Mouse (Mus musculus): Measurements from ENCODE around the gene Rcn3.

The Rcn3 gene

DNA sequence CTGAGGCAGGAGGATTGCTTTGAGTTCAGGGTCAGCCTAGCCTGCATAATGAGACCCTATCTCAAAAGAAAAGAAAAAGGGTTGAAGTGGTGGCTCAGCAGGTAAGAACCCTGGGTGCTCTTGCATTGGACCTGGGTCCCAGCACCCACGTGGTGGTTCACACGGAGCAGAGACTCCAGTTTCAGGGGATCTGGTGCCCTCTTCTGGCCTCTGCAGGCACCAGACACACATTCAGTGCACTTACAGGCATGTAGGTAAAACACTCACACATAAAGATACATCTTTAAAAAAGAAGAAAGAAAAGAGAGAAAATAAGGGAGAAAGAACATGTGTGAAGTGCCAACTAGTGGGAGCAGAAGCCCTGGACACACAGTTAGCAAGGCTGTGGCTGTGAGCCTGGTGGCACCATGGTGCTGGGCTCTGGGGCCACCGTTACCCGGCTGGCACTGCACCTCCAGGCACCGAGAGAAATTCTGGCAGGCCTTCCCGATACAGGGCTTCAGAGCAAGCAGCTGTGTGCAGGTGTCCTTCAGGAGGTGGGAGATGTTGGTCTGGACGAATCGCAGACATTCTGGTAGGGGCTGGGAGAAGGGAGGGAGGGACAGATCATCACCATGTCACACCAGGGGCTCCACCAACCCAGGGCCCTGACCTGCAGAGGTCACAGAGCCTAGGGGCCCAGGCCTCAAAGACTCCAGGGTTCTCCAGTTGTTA is 41.6 kb upstream of the Rcn3 start:
- peak overlapping the region; percentile 32; the same call in 1 of the 2 replicates for H3K4me3 ChIP-seq (replicated peaks; ENCODE audit: low read length)
- H3K27me3 ChIP-seq (ENCODE audit: insufficient read depth, low read length) = peaks cover 23% of the 10 kb centered on the region
- TF ChIP-seq CTCF (conservative IDR thresholded peaks at IDR 0.05; ENCODE audit: low read length) (peak; percentile 41), POU5F1 (IDR thresholded peaks at IDR 0.05; ENCODE audit: borderline replicate concordance, low read length) (no peak)
- H3K9me3 ChIP-seq (ENCODE audit: low read length) = no peaks in the 10 kb centered on the region
- no peaks in the 10 kb centered on the region for H3K36me3 ChIP-seq (ENCODE audit: insufficient read depth, low read length)
- peaks cover 72% of the 10 kb centered on the region for H3K4me1 ChIP-seq (replicated peaks; ENCODE audit: low read depth, low read length)

DNA sequence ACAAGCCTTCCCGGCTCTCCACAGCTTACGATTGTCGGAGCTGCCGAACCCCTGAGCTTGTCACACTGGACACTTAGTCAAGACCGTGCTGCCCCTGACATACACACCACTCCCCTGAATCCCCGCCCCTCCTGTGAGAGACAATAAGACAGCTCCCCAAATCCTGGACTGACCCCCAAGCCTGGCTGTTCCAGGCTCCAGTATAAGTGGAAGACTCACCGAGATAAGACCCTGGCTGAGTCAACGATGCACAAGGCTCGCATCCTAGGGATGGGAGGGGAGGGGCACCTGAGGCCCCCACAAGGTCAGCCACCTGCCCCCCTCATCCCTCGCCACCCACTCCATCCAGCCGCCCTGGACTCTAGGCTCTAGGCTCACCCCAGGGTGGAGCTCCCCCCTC is 39.8 kb upstream of the Rcn3 start:
- H3K4me3 ChIP-seq (replicated peaks; ENCODE audit: low read length) = peak overlapping the region; percentile 57
- no peak for TF ChIP-seq POU5F1 (IDR thresholded peaks at IDR 0.05; ENCODE audit: borderline replicate concordance, low read length)
- TF ChIP-seq CTCF (conservative IDR thresholded peaks at IDR 0.05; ENCODE audit: low read length) = no peak
- TF ChIP-seq NANOG (IDR thresholded peaks at IDR 0.05; ENCODE audit: borderline replicate concordance, low read length) = no peak
- peaks cover 66% of the 10 kb centered on the region for H3K4me1 ChIP-seq (replicated peaks; ENCODE audit: low read depth, low read length)
- peaks cover 14% of the 10 kb centered on the region for H3K27me3 ChIP-seq (ENCODE audit: insufficient read depth, low read length)
- H3K36me3 ChIP-seq (ENCODE audit: insufficient read depth, low read length) = peaks cover 14% of the 10 kb centered on the region
- H3K9me3 ChIP-seq (ENCODE audit: low read length) = no peaks in the 10 kb centered on the region

DNA sequence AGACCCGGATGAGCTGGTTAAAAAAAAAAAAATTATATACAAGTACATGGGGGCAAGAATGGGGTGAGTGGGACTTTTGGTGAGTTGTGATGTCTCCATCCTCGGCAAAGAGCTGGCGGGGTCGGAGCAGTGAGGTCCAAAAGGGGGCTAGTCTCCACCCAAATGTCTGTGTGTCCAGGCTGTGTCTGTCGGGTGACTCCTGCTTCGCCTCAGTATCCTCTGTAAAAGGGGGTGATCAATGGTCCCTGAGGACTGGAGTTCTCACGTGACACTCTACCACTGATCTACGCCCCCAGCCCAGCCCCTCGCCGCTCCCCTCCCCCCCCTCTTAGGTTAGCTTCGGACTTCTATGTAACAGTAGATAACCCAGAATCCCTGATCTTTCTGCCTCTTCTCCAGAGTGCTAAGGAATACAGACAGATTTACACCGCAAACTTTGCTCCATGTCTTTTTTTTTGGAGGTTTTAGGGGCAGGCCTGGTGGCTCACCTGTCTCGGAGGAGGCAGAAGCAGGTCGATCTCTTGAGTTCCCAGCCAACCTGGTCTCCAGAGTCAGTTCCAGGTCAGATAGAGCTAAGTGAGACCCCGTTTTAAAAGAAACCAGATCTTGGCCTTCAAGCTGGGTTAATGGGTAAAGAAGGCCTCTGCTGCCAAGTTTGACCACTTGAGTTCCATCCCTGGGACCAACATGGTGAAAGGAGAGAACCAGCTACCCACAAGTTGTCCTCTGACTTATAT is 37.9 kb upstream of the Rcn3 start:
- H3K27me3 ChIP-seq (ENCODE audit: insufficient read depth, low read length) = no peaks in the 10 kb centered on the region; the same call in 1 of the 2 replicates
- H3K4me3 ChIP-seq (replicated peaks; ENCODE audit: low read length) = peak overlapping the region; percentile 92
- H3K4me1 ChIP-seq (replicated peaks; ENCODE audit: low read depth, low read length) = peaks cover 53% of the 10 kb centered on the region
- peaks cover 29% of the 10 kb centered on the region for H3K36me3 ChIP-seq (ENCODE audit: insufficient read depth, low read length)
- no peaks in the 10 kb centered on the region for H3K9me3 ChIP-seq (ENCODE audit: low read length)
- TF ChIP-seq CTCF (conservative IDR thresholded peaks at IDR 0.05; ENCODE audit: low read length) (no peak), POU5F1 (IDR thresholded peaks at IDR 0.05; ENCODE audit: borderline replicate concordance, low read length) (no peak), NANOG (IDR thresholded peaks at IDR 0.05; ENCODE audit: borderline replicate concordance, low read length) (no peak)

DNA sequence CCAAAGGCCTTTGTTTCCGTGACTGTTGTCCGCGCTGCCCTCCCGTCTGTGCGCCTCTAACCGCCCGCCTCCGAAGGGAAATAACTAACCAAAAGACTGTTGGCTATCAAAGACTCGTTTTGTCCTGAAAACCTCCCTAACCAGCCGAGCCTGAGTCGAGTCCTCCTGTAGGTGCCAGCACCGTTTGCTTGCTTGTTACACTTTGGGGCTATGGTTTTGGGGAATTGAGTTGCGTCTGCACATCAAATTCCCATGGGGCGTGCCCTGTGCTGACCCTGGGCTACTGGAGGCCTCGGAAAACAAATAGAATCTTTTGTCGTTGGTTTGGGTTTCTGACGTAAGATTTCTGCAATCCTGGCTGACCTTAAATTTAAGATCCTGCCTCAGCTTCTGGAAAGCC is 37.3 kb upstream of the Rcn3 start:
- Histone ChIP-seq H3K4me3 (replicated peaks; ENCODE audit: low read length) (peak overlapping the region; percentile 92), H3K27me3 (ENCODE audit: insufficient read depth, low read length) (no peaks in the 10 kb centered on the region), H3K4me1 (replicated peaks; ENCODE audit: low read depth, low read length) (peaks cover 46% of the 10 kb centered on the region), H3K9me3 (ENCODE audit: low read length) (no peaks in the 10 kb centered on the region), H3K36me3 (ENCODE audit: insufficient read depth, low read length) (peaks cover 29% of the 10 kb centered on the region)
- TF ChIP-seq NANOG (IDR thresholded peaks at IDR 0.05; ENCODE audit: borderline replicate concordance, low read length) = no peak
- no peak for TF ChIP-seq POU5F1 (IDR thresholded peaks at IDR 0.05; ENCODE audit: borderline replicate concordance, low read length)
- no peak for TF ChIP-seq CTCF (conservative IDR thresholded peaks at IDR 0.05; ENCODE audit: low read length)

DNA sequence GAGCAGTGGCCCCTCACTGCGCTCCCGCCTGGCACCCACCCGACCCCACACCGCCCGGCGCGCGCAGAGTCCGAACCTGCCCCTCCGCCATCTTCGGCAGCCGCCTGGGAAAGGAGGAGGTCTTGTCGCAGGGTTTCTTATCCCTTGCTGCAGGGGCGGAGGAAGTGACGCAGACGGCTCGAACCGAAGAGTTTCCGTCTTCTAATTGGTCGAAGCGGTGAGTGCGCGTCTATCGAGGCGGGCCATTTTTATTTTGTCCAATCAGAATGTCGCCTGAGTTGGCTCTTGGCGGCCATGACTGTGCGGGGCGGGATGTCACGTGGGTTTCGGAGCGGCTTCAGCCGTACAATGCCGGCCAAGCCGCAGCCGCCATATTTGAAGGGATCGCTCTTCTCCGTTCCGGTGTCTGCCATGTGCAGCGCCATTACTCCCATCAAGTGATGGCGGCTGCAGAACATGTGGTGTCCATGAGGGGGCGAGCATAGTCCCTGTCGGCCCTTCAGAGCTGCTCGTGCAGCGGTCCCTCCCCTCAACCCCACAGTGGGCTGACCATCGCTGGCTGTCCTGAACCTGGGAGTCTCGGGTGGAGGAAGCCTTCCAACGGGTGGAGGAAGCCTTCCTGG is 36.7 kb upstream of the Rcn3 start, which contains the start of gene Rpl13a:
Gene Rpl13a, minus strand, starts transcription at position 138 of the 623 bp plus-strand sequence.
- H3K9me3 ChIP-seq (ENCODE audit: low read length) = no peaks in the 10 kb centered on the region
- peaks cover 41% of the 10 kb centered on the region for H3K4me1 ChIP-seq (replicated peaks; ENCODE audit: low read depth, low read length)
- no peaks in the 10 kb centered on the region for H3K27me3 ChIP-seq (ENCODE audit: insufficient read depth, low read length)
- peak within 1 kb of the TSS; percentile 92 for H3K4me3 ChIP-seq (replicated peaks; ENCODE audit: low read length)
- H3K36me3 ChIP-seq (ENCODE audit: insufficient read depth, low read length) = peaks cover 29% of the 10 kb centered on the region
- TF ChIP-seq CTCF (conservative IDR thresholded peaks at IDR 0.05; ENCODE audit: low read length) (peak; percentile 41), NANOG (IDR thresholded peaks at IDR 0.05; ENCODE audit: borderline replicate concordance, low read length) (no peak)

DNA sequence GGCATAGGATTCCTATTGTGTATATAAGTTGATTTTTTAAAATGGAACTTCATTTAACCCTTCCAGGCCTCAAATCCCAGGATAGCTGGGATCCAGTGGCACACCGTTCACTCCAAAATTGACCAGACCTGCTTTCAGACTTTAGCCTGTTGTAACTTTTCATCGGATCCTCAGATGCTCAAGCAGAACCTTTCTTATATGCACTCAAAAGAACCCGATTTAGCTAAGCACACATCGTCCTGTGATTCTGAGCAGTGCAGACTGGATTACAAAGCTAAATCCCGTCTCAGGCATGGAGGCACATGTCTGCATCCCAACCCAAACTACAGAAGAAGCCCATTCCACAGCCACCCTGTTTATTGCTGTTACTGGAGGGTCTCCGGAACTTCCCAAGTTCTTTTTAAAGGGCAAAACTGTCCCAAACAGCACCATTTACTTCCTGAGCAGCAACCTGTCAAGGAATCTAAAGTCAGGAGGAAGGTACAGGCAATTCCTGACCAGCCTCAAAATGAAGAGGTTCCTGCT is 35.7 kb upstream of the Rcn3 start:
- Histone ChIP-seq H3K9me3 (ENCODE audit: low read length) (no peaks in the 10 kb centered on the region), H3K27me3 (ENCODE audit: insufficient read depth, low read length) (no peaks in the 10 kb centered on the region), H3K4me1 (replicated peaks; ENCODE audit: low read depth, low read length) (peaks cover 33% of the 10 kb centered on the region), H3K4me3 (replicated peaks; ENCODE audit: low read length) (peak overlapping the region; percentile 92), H3K36me3 (ENCODE audit: insufficient read depth, low read length) (peaks cover 39% of the 10 kb centered on the region)
- TF ChIP-seq CTCF (conservative IDR thresholded peaks at IDR 0.05; ENCODE audit: low read length) (no peak), NANOG (IDR thresholded peaks at IDR 0.05; ENCODE audit: borderline replicate concordance, low read length) (no peak), POU5F1 (IDR thresholded peaks at IDR 0.05; ENCODE audit: borderline replicate concordance, low read length) (no peak)

DNA sequence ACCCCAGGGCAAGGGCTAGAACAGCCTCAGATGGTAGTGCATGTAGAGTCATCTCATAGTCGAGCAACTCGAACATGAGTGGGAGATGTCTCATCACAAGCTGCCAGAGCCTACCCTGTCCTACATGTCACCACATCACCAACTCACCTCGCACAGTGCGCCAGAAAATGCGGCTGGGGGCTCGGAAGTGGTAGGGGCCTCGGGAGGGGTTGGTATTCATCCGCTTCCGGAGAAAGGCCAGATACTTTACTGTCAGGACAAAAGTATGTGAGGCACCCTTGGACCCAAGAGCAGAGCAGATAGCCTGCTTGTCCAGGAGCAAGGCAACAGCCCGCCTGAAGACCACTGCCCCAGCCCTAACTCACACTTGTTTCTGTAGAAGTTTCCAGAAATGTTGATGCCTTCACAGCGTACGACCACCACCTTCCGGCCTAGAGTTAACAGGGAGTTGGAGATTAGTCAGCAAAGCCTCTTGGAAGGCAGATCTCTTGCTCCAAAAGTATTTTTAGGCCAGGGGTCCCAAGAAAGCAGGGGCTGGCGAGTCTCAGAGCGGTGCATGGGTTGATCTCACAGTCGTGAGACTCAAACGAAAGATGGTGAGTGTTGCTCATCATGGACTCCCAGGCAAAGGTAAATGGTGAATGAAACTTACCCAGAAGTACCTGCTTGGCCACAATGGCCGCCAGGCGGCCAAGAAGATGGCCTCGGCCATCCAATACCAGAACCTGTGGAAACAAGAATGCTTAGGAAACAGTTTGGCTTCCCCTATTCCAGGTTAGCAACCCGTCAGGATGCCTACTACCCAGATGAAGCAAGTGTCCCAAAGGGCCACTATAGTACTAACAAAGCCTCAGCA is 35.1 kb upstream of the Rcn3 start:
- Histone ChIP-seq H3K4me3 (replicated peaks; ENCODE audit: low read length) (peak overlapping the region; percentile 92), H3K36me3 (ENCODE audit: insufficient read depth, low read length) (peaks cover 45% of the 10 kb centered on the region), H3K9me3 (ENCODE audit: low read length) (no peaks in the 10 kb centered on the region), H3K27me3 (ENCODE audit: insufficient read depth, low read length) (no peaks in the 10 kb centered on the region), H3K4me1 (replicated peaks; ENCODE audit: low read depth, low read length) (peaks cover 32% of the 10 kb centered on the region)
- TF ChIP-seq NANOG (IDR thresholded peaks at IDR 0.05; ENCODE audit: borderline replicate concordance, low read length) (no peak), CTCF (conservative IDR thresholded peaks at IDR 0.05; ENCODE audit: low read length) (peak; percentile 21; the same call in 1 of the 2 replicates), POU5F1 (IDR thresholded peaks at IDR 0.05; ENCODE audit: borderline replicate concordance, low read length) (no peak)
